Mouse (Mus musculus) heart, postnatal 4 days (tissue): ENCODE data around the gene Upk2. TPM values are rescaled to one million over a fixed set of nuclear protein-coding genes. Genes with fewer than 3 reads are reported as not detected.

Experiments used
- DNase-seq: peaks from one replicate; pipeline ENCODE4 v3.0.0; 2021
- total RNA-seq, 2 experiments: library from RNA; stranded (reverse); gene quantifications; 2 replicates each; pipeline ENCODE4 v1.2.3; 2021

The Upk2 gene
- total RNA-seq, 2 experiments from 2014 or later: not detected

GRCm38 (mm10) chr9:44488416-44488815, 33.6 kb upstream of the Upk2 start:
- DNase-seq: peak; percentile 26

- peak; percentile 90 for DNase-seq
These were observed 32.7 kb upstream of the Upk2 start for GRCm38 (mm10) chr9:44487441-44487840.

GRCm38 (mm10) chr9:44486741-44487421, 32.1 kb upstream of the Upk2 start:
- DNase-seq: peak; percentile 70

- peak; percentile 65 for DNase-seq
These were observed 31.6 kb upstream of the Upk2 start for GRCm38 (mm10) chr9:44486335-44486734.

GRCm38 (mm10) chr9:44485516-44486161, 30.9 kb upstream of the Upk2 start:
- peak; percentile 17 for DNase-seq

- DNase-seq: no peak
These were observed 30.3 kb upstream of the Upk2 start for GRCm38 (mm10) chr9:44485105-44485515.

- peak; percentile 27 for DNase-seq
These were observed 29.7 kb upstream of the Upk2 start for GRCm38 (mm10) chr9:44484311-44485104.

- peak; percentile 70 for DNase-seq
These were observed 28.8 kb upstream of the Upk2 start for GRCm38 (mm10) chr9:44483510-44484044.

GRCm38 (mm10) chr9:44483041-44483509, 28.3 kb upstream of the Upk2 start:
- DNase-seq: no peak

GRCm38 (mm10) chr9:44482552-44482951, 27.8 kb upstream of the Upk2 start, which contains the start of gene Bcl9l:
Gene Bcl9l (plus strand): TSS chr9:44482825.
- DNase-seq: peak; percentile 97

- DNase-seq: no peak
These were observed 27.3 kb upstream of the Upk2 start for GRCm38 (mm10) chr9:44482112-44482511.

- peak; percentile 92 for DNase-seq
These were observed 25.1 kb upstream of the Upk2 start for GRCm38 (mm10) chr9:44479628-44480428.

GRCm38 (mm10) chr9:44478959-44479605, 24.3 kb upstream of the Upk2 start:
- DNase-seq: peak; percentile 86

- DNase-seq: peak; percentile 74
These were observed 23.6 kb upstream of the Upk2 start for GRCm38 (mm10) chr9:44478229-44478921.

GRCm38 (mm10) chr9:44477339-44478228, 22.8 kb upstream of the Upk2 start:
- DNase-seq: peak; percentile 56

- DNase-seq: peak; percentile 26
These were observed 21.2 kb upstream of the Upk2 start for GRCm38 (mm10) chr9:44475936-44476335.

- DNase-seq: no peak
These were observed 19.6 kb upstream of the Upk2 start for GRCm38 (mm10) chr9:44474327-44474726.

- peak; percentile 27 for DNase-seq
These were observed 18.4 kb upstream of the Upk2 start for GRCm38 (mm10) chr9:44473184-44473583.

GRCm38 (mm10) chr9:44468800-44469199, 14.0 kb upstream of the Upk2 start:
- no peak for DNase-seq

- DNase-seq: no peak
These were observed 13.4 kb upstream of the Upk2 start for GRCm38 (mm10) chr9:44468224-44468623.
